Mouse (Mus musculus) adrenal gland (tissue): ENCODE data around the gene Hspb8.

Experiments
- intact Hi-C: fragments of 180-260 bp; cut with DNase I; formaldehyde crosslinking; loops from one replicate; pipeline ENCODE4 v1.15.1; 2025

Hspb8 gene

GRCm38 (mm10) chr5:116396104-116396503 lies 26.6 kb downstream of the Hspb8 start:
- intact Hi-C loops = loop anchor here (10.0 kb wide), 1 partner anchor 199 kb away; the partner anchor contains the start of gene Srrm4

- intact Hi-C loops = loop anchor here (10.0 kb wide), 1 partner anchor 202 kb away; the partner anchor contains the start of gene Srrm4
These were observed 30.1 kb downstream of the Hspb8 start for GRCm38 (mm10) chr5:116392603-116393002.

DNA sequence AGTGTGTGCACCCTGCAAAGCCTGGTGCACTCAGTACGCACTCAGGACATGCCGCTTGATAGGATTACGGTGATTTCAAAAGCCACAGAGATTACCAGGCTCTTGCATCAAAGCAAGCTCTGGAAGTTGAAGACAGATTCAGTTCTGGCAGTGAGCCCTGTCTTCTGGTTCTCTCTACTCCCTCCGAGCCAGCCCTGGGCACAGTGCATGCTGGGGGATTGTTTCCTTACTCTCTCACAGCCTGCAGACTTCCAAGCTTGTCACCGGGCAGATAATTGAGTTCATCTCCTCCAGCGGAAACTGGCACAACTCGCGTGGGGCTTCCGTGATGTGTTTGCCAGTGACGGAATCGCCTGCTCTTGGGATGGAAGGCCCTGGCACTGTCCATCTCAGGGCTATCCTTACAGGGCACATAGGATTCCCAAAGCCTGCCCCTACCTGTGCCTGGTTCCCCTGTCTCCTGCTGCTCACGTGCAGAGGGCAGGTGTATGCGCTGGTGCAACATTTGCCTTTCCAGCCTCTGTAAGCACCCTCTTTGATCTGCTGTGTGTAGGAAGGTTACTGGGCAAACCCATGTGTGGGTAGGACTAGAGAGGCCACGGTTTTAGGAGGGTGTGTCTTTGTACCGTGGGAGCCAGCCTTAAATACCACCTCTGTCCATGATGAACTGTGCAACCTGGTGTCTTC lies 32.7 kb downstream of the Hspb8 start:
- intact Hi-C loops = loop anchor here (5.0 to 10.0 kb wide), 3 partner anchors 67 to 205 kb away; partner anchors contain the start of gene Srrm4

DNA sequence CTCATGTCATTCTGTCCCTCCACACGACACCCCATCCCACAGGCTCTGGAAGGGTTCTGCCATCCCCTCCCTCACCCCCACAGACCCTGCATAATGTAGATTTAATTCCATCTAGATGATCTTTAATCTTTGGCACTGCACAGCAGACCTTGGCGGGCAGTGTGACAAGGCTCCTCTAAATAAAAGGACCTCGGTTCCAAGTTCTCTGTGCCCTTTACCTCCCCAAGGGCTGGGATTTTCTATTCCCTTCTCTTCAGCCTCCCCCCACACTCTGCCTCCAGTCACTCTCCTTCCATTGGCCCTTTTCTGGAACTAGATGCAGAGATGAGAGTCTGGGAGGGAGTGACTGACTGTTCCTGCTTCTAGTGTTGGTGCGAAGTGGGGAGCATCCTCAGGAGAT lies 33.3 kb downstream of the Hspb8 start:
- intact Hi-C loops = loop anchor here (5.0 to 10.0 kb wide), 2 partner anchors 68 to 155 kb away; no protein-coding TSS in a partner anchor

- intact Hi-C loops = loop anchor here (2.0 to 10.0 kb wide), 3 partner anchors 70 to 153 kb away; no protein-coding TSS in a partner anchor
These were observed 35.2 kb downstream of the Hspb8 start for GRCm38 (mm10) chr5:116387302-116387935.

DNA sequence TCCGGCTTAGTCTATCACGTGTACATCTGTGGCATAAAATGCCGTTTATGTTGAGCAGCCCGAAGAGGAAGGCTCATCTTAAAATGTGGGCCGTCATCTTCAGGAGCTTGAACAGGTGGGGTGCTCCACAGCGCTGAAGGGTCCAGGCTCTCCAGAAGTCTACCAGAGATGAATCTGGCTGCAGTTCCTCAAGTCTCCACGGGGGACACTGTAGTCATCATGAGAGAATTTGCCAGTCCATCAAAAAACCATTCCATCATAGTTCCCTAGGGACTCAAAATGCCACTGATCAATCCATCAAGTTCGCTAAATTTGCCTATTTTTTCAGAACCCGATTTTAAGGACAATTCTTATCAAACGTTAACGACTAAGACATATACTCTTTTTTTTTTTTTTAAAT lies 36.6 kb downstream of the Hspb8 start:
- intact Hi-C loops = loop anchor here (2.0 to 10.0 kb wide), 3 partner anchors 71 to 151 kb away; no protein-coding TSS in a partner anchor

GRCm38 (mm10) chr5:116382646-116383045 lies 40.0 kb downstream of the Hspb8 start:
- intact Hi-C loops = loop anchor here (10.0 kb wide), 1 partner anchor 148 kb away; no protein-coding TSS in a partner anchor

DNA sequence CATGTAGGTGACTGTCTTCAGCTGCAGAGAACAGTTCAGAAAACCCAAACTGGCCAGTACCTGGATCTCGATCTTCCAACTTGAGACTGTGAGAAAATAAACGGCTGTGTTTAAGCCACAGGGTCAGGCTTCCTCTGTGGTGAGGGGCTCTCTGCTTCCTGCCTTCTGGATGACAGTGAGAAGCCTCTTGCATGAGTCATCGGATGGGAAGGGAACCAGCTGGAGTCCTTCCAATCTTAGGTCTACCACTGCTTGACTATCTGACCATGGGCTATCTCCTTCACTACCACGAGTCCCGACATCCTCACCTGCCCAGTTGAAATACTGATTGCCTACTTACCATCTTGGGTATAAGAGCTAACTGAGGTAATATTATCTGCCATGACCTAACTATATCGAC lies 40.9 kb downstream of the Hspb8 start:
- intact Hi-C loops = loop anchor here (10.0 kb wide), 1 partner anchor 147 kb away; no protein-coding TSS in a partner anchor

- intact Hi-C loops = loop anchor here (10.0 kb wide), 1 partner anchor 146 kb away; no protein-coding TSS in a partner anchor
These were observed 41.4 kb downstream of the Hspb8 start for GRCm38 (mm10) chr5:116381217-116381616.

DNA sequence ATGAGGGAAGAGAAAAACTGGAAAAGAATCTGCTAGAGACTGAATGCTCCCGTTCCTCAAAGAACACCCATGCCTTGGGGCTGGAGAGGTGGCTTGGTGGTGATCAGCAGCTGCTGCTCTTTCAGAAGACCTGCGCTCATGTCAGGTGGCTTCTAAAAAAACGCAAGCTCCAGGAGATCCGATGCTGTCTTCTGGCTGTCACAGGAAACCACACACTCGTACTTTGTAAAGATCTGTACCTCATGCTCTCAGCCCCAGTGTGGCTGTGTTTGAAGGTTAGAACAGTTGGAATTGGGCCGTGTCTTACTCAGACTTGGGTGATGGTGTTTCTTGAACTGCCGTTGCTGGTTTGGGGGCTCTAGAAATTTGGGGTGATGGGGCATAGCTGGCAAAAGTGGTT lies 42.3 kb downstream of the Hspb8 start:
- intact Hi-C loops = loop anchor here (10.0 kb wide), 1 partner anchor 146 kb away; no protein-coding TSS in a partner anchor

- intact Hi-C loops = no loop called here
These were observed 43.8 kb downstream of the Hspb8 start for GRCm38 (mm10) chr5:116378872-116379271.

GRCm38 (mm10) chr5:116367923-116368322 lies 54.7 kb downstream of the Hspb8 start:
- intact Hi-C loops = no loop called here

- intact Hi-C loops = no loop called here
These were observed 55.6 kb downstream of the Hspb8 start for GRCm38 (mm10) chr5:116366889-116367682.

DNA sequence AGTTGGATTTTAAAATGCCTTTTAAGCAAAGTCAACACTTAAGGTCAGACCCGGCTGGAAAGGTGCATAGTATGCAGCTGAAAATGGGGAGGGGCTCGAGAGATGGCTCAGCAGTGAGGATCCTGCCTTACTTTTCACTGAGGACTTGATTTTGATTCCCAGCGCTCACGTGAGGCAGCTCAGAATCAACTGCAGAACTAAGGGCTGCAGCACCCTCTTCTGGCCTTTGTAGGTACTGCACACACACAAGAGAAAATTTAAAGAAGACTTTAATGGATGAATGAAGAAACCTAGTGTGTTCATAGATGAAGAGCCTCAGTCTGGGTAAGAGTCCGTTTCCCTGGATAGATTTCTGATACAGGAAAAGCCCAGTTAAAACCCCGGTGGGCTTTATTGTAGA lies 61.3 kb downstream of the Hspb8 start:
- intact Hi-C loops = no loop called here

DNA sequence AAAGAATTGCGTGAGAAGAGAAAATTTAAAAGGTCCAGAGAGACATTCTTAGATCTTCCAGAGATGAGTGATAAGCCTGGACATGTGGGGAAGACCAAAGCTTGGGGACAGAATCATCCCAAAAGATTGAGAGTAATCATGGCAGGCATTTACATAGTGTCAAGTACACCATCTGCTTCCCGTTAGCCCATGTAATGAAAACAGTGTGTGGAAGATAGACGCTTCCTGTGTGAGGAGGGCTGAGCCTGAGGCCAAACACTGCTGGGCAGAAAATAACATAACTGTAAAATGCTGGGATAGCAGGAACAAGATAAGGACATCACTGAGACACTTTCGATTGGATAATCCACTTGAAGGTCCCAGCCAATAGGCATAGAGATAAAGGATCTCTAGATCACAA lies 61.9 kb downstream of the Hspb8 start:
- intact Hi-C loops = no loop called here
